Mouse (Mus musculus): ENCODE measurements at regions not wholly inside any gene's neighbourhood (a gene's known extent, or its start where the extent isn't known, plus 50 kb on each side); places are given as distances from the start of the nearest gene placed in this dataset.

GRCm38 (mm10) chr3:38220934-38221833, 263.5 kb downstream of the Ankrd50 start:
- DNase-seq (ENCODE audit: low spot score): peak; percentile 40

GRCm38 (mm10) chr3:38209081-38209480, 275.6 kb downstream of the Ankrd50 start:
- DNase-seq (ENCODE audit: low spot score): no peak

GRCm38 (mm10) chr3:38207867-38208266, 276.8 kb downstream of the Ankrd50 start:
- no peak for DNase-seq (ENCODE audit: low spot score)

- peak; percentile 77 for DNase-seq (ENCODE audit: low spot score)
Observed at GRCm38 (mm10) chr3:38201861-38202656, 282.6 kb downstream of the Ankrd50 start.

- DNase-seq (ENCODE audit: low spot score): no peak
Observed at GRCm38 (mm10) chr3:38194001-38194400, 290.6 kb downstream of the Ankrd50 start.

GRCm38 (mm10) chr3:38187406-38187896, 297.2 kb downstream of the Ankrd50 start:
- no peak for DNase-seq (ENCODE audit: low spot score)

GRCm38 (mm10) chr3:38186503-38186902, 298.1 kb downstream of the Ankrd50 start:
- no peak for DNase-seq (ENCODE audit: low spot score)

GRCm38 (mm10) chr3:38178295-38178694, 306.3 kb downstream of the Ankrd50 start:
- DNase-seq (ENCODE audit: low spot score): no peak

- no peak for DNase-seq (ENCODE audit: low spot score)
Observed at GRCm38 (mm10) chr3:38175946-38176345, 308.7 kb downstream of the Ankrd50 start.

- DNase-seq (ENCODE audit: low spot score): no peak
Observed at GRCm38 (mm10) chr3:38174735-38175280, 309.8 kb downstream of the Ankrd50 start.

- DNase-seq (ENCODE audit: low spot score): no peak
Observed at GRCm38 (mm10) chr3:38152408-38152807, 332.2 kb downstream of the Ankrd50 start.

GRCm38 (mm10) chr3:38151821-38152220, 332.8 kb downstream of the Ankrd50 start:
- no peak for DNase-seq (ENCODE audit: low spot score)

GRCm38 (mm10) chr3:38146663-38147062, 338.0 kb downstream of the Ankrd50 start:
- DNase-seq (ENCODE audit: low spot score): no peak

- DNase-seq (ENCODE audit: low spot score): peak; percentile 40
Observed at GRCm38 (mm10) chr3:38145444-38145843, 339.2 kb downstream of the Ankrd50 start.

GRCm38 (mm10) chr3:38144650-38145049, 340.0 kb downstream of the Ankrd50 start:
- DNase-seq (ENCODE audit: low spot score): no peak

- DNase-seq (ENCODE audit: low spot score): peak; percentile 71
Observed at GRCm38 (mm10) chr3:38143147-38143883, 341.3 kb downstream of the Ankrd50 start.

- no peak for DNase-seq (ENCODE audit: low spot score)
Observed at GRCm38 (mm10) chr3:38139387-38139786, 345.3 kb downstream of the Ankrd50 start.

- DNase-seq (ENCODE audit: low spot score): no peak
Observed at GRCm38 (mm10) chr3:38138014-38138413, 346.6 kb downstream of the Ankrd50 start.

GRCm38 (mm10) chr3:38135808-38136214, 348.8 kb downstream of the Ankrd50 start:
- no peak for DNase-seq (ENCODE audit: low spot score)

GRCm38 (mm10) chr3:38134425-38134824, 350.2 kb downstream of the Ankrd50 start:
- DNase-seq (ENCODE audit: low spot score): no peak

- no peak for DNase-seq (ENCODE audit: low spot score)
Observed at GRCm38 (mm10) chr3:38131887-38132220, 352.8 kb downstream of the Ankrd50 start.

All from urinary bladder, postnatal 14 days (tissue).